Mouse (Mus musculus) hindbrain, embryonic 16.5 days (tissue): Measurements from ENCODE around the gene Sf3b6. TPM values are rescaled to one million over a fixed set of nuclear protein-coding genes. Genes with fewer than 3 reads are reported as not detected.

Source experiments
- ATAC-seq: fragments of 200-750 bp; cut with Nextera tagmentation; 2 replicates; pipeline ENCODE4 v1.8.0; 2017; ENCODE audit warnings: moderate TSS enrichment, moderate library complexity
- H3K27ac ChIP-seq: fragments of 300-500 bp; sonication (generic); 2 replicates; pipeline ENCODE4 v1.5.1; 2014; ENCODE audit warnings: low read depth, mild to moderate bottlenecking, control low read depth, low read length, moderate library complexity
- H3K27me3 ChIP-seq: fragments of 300-500 bp; sonication (generic); replicated peaks from 2 replicates; pipeline ENCODE4 v1.6.1; 2014; ENCODE audit warnings: low read length; ENCODE audit not compliant: control insufficient read depth, insufficient read depth
- H3K36me3 ChIP-seq: fragments of 300-500 bp; sonication (generic); 2 replicates; pipeline ENCODE4 v1.6.1; 2014; ENCODE audit warnings: mild to moderate bottlenecking, low read length, moderate library complexity, mixed read lengths; ENCODE audit not compliant: control insufficient read depth, insufficient read depth
- H3K4me1 ChIP-seq: fragments of 300-500 bp; sonication (generic); 2 replicates; pipeline ENCODE4 v1.6.1; 2014; ENCODE audit warnings: low read depth, low read length; ENCODE audit not compliant: control insufficient read depth, insufficient read depth
- H3K4me2 ChIP-seq: fragments of 300-500 bp; sonication (generic); 2 replicates; pipeline ENCODE4 v1.6.1; 2014; ENCODE audit warnings: mild to moderate bottlenecking, low read length, control low read depth, moderate library complexity
- H3K4me3 ChIP-seq: fragments of 300-500 bp; sonication (generic); 2 replicates; pipeline ENCODE4 v1.5.1; 2014; ENCODE audit warnings: mild to moderate bottlenecking, low read length, control low read depth, moderate library complexity
- H3K9ac ChIP-seq: fragments of 300-500 bp; sonication (generic); 2 replicates; pipeline ENCODE4 v1.6.1; 2014; ENCODE audit warnings: low read depth, mild to moderate bottlenecking, control low read depth, low read length, moderate library complexity
- H3K9me3 ChIP-seq: fragments of 300-500 bp; sonication (generic); 2 replicates; pipeline ENCODE4 v1.6.1; 2014; ENCODE audit warnings: mild to moderate bottlenecking, low read length, moderate library complexity; ENCODE audit not compliant: control insufficient read depth
- WGBS: fragments of 180-500 bp; shearing (Covaris S2); extraction: QIAGEN DNeasy Blood & Tissue Kit; methylation state at CpG from one replicate; pipeline ENCODE4 v1.1.7; 2014; 5-methylcytosine and 5-hydroxymethylcytosine counted together
- polyA plus RNA-seq: library from polyadenylated mRNA; unstranded; fragments of >200 nt; fragmentation: Nextera tagmentation; extraction: Ambion mirVana; gene quantifications from 2 replicates; pipeline ENCODE4 v1.2.1, GENCODE M21; 2015

The Sf3b6 gene
- polyA plus RNA-seq, 1 experiment from 2014 or later: 189 TPM

DNA sequence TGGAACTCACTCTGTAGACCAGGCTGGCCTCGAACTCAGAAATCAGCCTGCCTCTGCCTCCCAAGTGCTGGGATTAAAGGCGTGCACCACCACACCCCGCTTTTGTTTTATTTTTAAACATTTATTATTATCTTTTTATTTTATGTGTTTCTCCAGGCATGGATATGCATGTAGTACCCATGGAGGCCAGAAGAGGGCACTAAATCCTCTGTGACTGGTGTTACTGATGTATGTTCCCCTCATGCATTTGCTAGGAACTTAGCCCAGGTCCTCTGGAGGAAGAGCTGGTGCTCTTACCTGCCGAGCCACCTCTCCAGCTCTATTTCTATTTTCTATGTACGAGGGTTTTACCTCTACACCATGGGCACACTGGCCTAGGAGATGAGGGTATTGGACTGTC, 38.8 kb downstream of the Sf3b6 start:
- H3K36me3 ChIP-seq: peaks cover 3% of the 10 kb centered on the region; the same call in 1 of the 2 replicates
- no peak overlapping the region for H3K9ac ChIP-seq
- no peak overlapping the region for H3K4me2 ChIP-seq
- 97% methylated on average over 5 of the region's 5 CpGs for WGBS
- no peak for ATAC-seq
- H3K4me1 ChIP-seq: no peaks in the 10 kb centered on the region
- H3K9me3 ChIP-seq: no peaks in the 10 kb centered on the region
- H3K27ac ChIP-seq: no peak overlapping the region
- H3K4me3 ChIP-seq: no peak overlapping the region
- H3K27me3 ChIP-seq: no peaks in the 10 kb centered on the region

DNA sequence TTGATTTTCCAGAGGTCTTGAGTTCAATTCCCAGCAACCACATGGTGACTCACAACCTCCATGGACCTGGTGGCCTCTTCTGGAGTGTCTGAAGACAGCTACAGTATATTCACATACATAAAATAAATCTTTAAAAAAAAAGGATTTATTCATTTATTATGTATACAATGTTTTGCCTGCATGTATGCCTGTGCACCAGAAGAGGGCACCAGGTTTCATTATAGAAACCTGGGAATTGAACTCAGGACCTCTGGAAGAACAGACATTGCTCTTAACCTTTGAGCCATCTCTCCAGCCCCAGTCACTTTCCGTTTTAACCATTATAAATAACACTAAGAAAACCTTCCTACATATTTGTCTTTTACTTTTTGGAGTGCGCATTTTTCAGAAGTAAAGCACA, 39.5 kb downstream of the Sf3b6 start:
- Histone ChIP-seq H3K9me3 (no peaks in the 10 kb centered on the region), H3K4me1 (no peaks in the 10 kb centered on the region), H3K36me3 (peaks cover 3% of the 10 kb centered on the region; the same call in 1 of the 2 replicates), H3K4me2 (no peak overlapping the region), H3K27me3 (no peaks in the 10 kb centered on the region), H3K27ac (no peak overlapping the region), H3K4me3 (no peak overlapping the region), H3K9ac (no peak overlapping the region)
- 100% methylated on average over 2 of the region's 2 CpGs for WGBS
- ATAC-seq: no peak

DNA sequence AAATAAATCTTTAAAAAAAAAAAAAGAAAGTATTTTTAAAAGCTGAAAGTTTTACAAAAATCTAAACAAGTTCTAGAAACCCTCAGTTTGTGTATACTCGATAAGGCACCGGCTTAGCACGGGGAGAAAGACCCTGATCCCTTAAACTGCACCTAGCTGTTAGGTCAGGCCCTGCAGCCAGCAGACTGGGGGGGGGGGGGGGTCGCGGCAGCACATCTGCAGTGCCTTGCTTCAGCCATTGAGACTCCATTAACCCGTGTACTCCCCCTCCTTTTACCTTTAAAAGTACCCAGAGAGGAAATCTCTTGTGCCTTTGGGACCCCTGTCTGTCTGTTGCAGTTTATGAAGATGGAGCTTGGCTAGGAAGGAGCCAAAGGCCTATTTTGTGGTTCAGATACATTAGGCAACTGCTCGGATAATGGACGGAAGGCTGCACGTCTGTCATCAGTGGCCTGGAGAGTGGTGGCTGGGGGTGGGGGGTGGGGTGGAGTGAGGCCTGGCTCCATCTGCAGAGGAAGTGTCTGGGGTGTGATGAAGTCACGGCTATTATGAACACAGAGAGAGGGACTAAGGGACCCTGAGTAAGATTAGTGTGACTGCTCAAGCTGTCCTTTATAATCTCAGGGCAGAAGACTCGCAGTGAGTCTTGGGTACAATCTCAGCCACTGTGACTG, 42.0 kb downstream of the Sf3b6 start:
- no peaks in the 10 kb centered on the region for H3K9me3 ChIP-seq
- H3K4me1 ChIP-seq: no peaks in the 10 kb centered on the region; the same call in 1 of the 2 replicates
- H3K36me3 ChIP-seq: peaks cover 3% of the 10 kb centered on the region; the same call in 1 of the 2 replicates
- H3K4me3 ChIP-seq: no peak overlapping the region
- H3K27me3 ChIP-seq: no peaks in the 10 kb centered on the region
- 45% methylated on average over 11 of the region's 11 CpGs for WGBS
- no peak overlapping the region for H3K4me2 ChIP-seq
- H3K27ac ChIP-seq: no peak overlapping the region
- peak; percentile 56; the same call in 1 of the 2 replicates for ATAC-seq
- no peak overlapping the region for H3K9ac ChIP-seq

DNA sequence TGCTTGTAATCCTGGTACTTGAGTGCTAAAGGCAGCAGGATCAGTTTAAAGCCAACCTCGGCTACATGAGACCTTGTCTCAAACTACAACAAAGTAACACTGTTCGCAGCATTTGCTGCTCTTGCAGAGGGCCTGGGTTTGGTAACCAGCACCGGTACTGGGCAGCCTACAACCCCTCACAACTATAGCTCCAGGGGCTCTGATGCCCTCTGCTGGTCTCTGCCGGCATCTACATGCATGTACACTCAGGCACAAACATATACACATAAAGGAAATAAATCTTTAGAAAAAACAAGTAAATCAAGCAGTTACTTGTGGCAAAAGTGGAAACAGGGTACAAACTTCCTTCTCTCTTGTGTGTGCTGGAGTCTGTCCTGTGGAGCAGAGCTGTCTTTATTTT, 45.3 kb downstream of the Sf3b6 start:
- WGBS: 89% methylated on average over 4 of the region's 4 CpGs
- Histone ChIP-seq H3K27me3 (no peaks in the 10 kb centered on the region), H3K36me3 (no peaks in the 10 kb centered on the region), H3K4me2 (no peak overlapping the region), H3K4me3 (no peak overlapping the region), H3K4me1 (no peaks in the 10 kb centered on the region; the same call in 1 of the 2 replicates), H3K9ac (no peak overlapping the region), H3K9me3 (no peaks in the 10 kb centered on the region), H3K27ac (no peak overlapping the region)
- no peak for ATAC-seq

DNA sequence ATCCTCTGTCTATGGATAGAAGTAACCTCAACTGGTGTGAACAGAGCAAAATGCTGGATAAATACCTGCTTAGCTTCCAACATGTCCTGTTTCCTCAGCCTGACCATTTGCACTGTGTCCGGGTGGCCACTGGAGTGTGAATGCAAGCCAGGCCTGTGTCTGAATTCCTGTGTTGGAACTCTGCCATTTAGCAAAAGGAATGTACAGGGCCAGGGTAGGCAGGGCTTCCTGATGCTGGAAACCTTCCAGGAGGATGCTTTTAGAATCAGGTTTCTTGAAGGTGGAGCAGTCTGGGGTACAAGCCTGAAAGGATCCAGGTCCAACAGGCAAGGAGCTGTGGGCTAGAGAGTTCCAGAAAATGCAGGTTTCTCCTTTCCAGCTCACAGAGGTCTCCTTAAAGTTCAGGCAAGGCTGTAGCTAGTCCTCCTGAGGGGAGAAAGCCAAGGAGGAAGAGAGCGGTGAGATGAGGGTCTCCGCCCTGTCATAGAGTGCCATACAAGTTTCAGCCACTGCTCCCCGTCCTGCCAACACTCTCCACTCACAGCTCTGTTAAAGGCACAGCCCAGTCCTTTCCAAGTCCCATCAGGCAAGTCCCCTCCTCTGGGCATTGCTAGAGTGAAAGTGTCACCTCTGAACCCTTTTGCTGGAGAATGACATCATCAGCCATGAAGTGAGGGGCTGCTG, 46.5 kb downstream of the Sf3b6 start:
- no peak overlapping the region for H3K4me3 ChIP-seq
- no peaks in the 10 kb centered on the region for H3K27me3 ChIP-seq
- no peak overlapping the region for H3K27ac ChIP-seq
- H3K4me2 ChIP-seq: no peak overlapping the region
- WGBS: 56% methylated on average over 4 of the region's 4 CpGs
- ATAC-seq: 0 out of 2 replicates have a peak, but pooled peaks have one; percentile 7
- no peaks in the 10 kb centered on the region for H3K36me3 ChIP-seq
- no peak overlapping the region for H3K9ac ChIP-seq
- H3K4me1 ChIP-seq: no peaks in the 10 kb centered on the region; the same call in 1 of the 2 replicates
- no peaks in the 10 kb centered on the region for H3K9me3 ChIP-seq

DNA sequence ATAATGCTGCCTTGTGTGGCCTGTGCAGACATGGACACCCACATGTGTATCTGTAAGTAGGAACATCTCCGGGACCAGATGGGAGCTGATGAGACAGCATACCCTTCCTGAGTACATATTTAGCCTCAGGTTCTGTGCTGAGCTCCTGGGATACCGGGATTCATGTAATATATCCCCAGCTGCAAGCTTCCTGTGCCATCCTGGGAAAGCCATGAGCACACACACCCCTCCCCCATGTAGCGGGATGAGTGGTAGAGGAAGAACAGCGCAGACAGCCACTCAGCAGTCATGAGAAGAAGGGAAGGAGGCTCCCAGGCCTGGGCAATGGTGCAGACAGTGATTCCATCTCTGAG, 47.0 kb downstream of the Sf3b6 start:
- WGBS: 63% methylated on average over 4 of the region's 4 CpGs
- H3K27me3 ChIP-seq: no peaks in the 10 kb centered on the region
- no peaks in the 10 kb centered on the region for H3K9me3 ChIP-seq
- no peak overlapping the region for H3K9ac ChIP-seq
- no peaks in the 10 kb centered on the region for H3K36me3 ChIP-seq
- no peak overlapping the region for H3K27ac ChIP-seq
- H3K4me1 ChIP-seq: no peaks in the 10 kb centered on the region; the same call in 1 of the 2 replicates
- 0 out of 2 replicates have a peak, but pooled peaks have one; percentile 11 for ATAC-seq
- no peak overlapping the region for H3K4me2 ChIP-seq
- no peak overlapping the region for H3K4me3 ChIP-seq

DNA sequence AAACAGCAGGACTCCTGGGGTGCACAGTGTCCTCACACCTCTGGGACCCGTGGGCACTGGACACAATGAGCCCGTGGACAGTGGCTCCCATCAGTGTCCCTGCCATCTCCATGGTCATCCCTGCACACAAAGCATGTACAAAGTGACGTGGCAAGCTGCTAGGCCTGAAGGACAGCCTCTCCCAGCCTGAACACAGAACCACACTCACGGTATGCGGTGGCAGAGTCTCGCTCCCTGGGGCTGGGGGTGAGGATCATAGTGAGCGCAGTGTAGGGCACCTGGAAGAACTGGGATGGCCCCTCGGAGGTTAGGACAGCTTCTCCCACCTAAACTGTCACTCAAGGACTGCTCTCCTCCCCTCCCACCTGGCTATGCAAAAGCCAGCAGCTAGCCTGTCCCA, 51.6 kb downstream of the Sf3b6 start:
- no peak for ATAC-seq
- H3K27ac ChIP-seq: no peak overlapping the region
- 78% methylated on average over 8 of the region's 8 CpGs for WGBS
- no peak overlapping the region for H3K4me3 ChIP-seq
- H3K9ac ChIP-seq: no peak overlapping the region
- H3K9me3 ChIP-seq: no peaks in the 10 kb centered on the region
- no peak overlapping the region for H3K4me2 ChIP-seq
- H3K36me3 ChIP-seq: no peaks in the 10 kb centered on the region
- H3K4me1 ChIP-seq: peaks cover 3% of the 10 kb centered on the region
- H3K27me3 ChIP-seq: no peaks in the 10 kb centered on the region

DNA sequence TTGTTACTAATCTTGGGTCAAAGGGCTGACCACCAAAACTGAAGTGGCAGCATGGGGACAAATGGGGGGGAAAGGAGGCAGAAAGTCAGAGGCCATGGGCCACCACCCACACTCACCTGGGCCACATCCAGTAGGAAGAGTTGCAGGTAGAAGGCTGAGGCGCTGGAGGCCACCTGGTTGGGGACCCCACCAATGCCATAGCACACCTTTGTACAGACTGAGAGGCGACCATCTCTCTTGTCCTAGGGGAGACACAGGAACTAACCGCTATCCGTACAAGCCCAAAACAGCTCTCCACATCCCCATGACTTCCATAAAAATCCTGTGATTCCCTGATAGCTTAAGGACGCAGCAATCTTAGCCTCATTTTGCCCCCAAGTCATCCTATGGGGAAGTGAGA, 53.9 kb downstream of the Sf3b6 start:
- 90% methylated on average over 5 of the region's 5 CpGs for WGBS
- H3K27ac ChIP-seq: no peak overlapping the region
- no peaks in the 10 kb centered on the region for H3K9me3 ChIP-seq
- H3K9ac ChIP-seq: no peak overlapping the region
- peaks cover 10% of the 10 kb centered on the region for H3K4me1 ChIP-seq
- no peak for ATAC-seq
- H3K4me3 ChIP-seq: no peak overlapping the region
- H3K4me2 ChIP-seq: no peak overlapping the region
- H3K27me3 ChIP-seq: no peaks in the 10 kb centered on the region
- H3K36me3 ChIP-seq: no peaks in the 10 kb centered on the region

DNA sequence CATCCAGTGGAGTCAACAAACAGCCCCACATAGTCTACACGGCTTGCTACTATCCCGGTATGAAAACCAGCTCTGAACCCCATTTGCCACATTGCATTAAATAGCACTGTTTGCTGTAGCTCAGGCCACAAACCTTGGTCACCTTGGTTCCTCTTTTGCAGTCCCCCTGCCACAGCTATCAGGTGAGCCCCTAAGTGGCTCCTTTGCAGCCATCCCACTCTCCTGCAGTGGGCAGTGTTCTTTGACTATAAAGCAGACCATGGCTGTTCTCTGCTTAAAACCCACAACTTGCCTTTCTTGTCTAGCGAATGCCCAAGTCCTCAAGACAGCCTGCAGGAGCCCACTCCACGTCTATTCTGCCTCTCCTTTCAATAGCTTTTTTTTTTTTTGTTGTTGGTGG, 54.9 kb downstream of the Sf3b6 start:
- Histone ChIP-seq H3K9ac (no peak overlapping the region), H3K4me3 (no peak overlapping the region), H3K4me2 (no peak overlapping the region), H3K27me3 (no peaks in the 10 kb centered on the region), H3K27ac (no peak overlapping the region), H3K9me3 (no peaks in the 10 kb centered on the region), H3K4me1 (peaks cover 10% of the 10 kb centered on the region), H3K36me3 (no peaks in the 10 kb centered on the region)
- no peak for ATAC-seq
- 62% methylated on average over 4 of the region's 4 CpGs for WGBS
